Mouse (Mus musculus): ENCODE results near the gene Eif6. TPM values are rescaled to one million over a fixed set of nuclear protein-coding genes. Genes with fewer than 3 reads are reported as not detected.
A peak's percentile ranks its signal among the peaks of the same experiment; 100 is the strongest.

The Eif6 gene
- 155 and 163 TPM in 2 replicates for polyA plus RNA-seq (2015; fragmentation: Nextera tagmentation; extraction: Ambion mirVana)

DNA sequence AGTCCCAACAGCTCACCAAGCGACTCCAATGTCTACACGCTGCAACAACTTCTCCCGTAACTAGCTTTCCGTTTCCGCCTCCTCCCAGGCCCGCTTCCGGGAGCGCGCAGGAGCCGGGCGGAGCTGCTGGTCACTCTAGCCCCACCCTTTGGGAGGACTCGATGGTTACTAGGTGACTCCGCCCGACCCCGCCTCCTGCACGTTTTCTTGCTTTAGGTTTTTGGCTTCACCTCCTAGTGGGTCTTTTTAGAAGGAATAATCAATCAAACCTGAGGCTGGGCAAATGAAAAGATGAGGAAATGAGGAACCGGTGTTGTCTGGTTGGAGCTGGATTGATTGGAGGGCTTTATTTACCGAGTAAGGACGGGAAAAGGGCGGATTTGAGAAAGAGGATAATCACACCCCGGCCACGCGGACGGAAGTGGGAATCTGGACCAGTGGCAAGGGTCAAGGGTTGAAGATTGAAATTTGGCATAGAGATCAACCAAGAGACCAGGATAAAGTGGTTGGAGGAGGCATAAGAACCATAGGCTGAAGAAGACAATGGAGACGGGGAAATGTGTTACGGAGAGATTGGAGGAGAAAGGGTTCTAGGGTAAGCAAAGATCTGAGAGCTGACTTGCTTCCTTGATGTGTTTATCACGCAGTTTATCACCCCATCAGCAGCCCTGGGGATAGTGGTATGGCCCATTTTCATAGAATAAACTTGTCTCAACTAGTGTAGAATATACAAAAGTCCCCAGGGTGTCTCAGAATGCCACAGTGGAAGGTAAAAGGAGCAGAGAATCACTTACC lies at the start of gene Eif6:
Eif6 (minus strand) TSS at position 296 of the 795 bp plus-strand sequence.
- 2% methylated on average over 27 of the region's 27 CpGs for WGBS
- Histone ChIP-seq H3K9me3 (ENCODE audit: control insufficient read depth, low read length) (no peaks in the 10 kb centered on the region), H3K27ac (ENCODE audit: low read length) (peak within 1 kb of the TSS; percentile 89), H3K9ac (ENCODE audit: low read length) (peak within 1 kb of the TSS; percentile 90), H3K4me1 (replicated peaks; ENCODE audit: control insufficient read depth, insufficient read depth, low read length) (peaks cover 14% of the 10 kb centered on the region), H3K4me3 (ENCODE audit: low read length) (peak within 1 kb of the TSS; percentile 97), H3K27me3 (ENCODE audit: control insufficient read depth, insufficient read depth, low read depth, low read length) (no peaks in the 10 kb centered on the region), H3K36me3 (ENCODE audit: control insufficient read depth, insufficient read depth, low read length) (peaks cover 14% of the 10 kb centered on the region), H3K4me2 (ENCODE audit: low read depth, low read length) (peak within 1 kb of the TSS; percentile 91)
- ATAC-seq (ENCODE audit: low read depth) = peak; percentile 96

DNA sequence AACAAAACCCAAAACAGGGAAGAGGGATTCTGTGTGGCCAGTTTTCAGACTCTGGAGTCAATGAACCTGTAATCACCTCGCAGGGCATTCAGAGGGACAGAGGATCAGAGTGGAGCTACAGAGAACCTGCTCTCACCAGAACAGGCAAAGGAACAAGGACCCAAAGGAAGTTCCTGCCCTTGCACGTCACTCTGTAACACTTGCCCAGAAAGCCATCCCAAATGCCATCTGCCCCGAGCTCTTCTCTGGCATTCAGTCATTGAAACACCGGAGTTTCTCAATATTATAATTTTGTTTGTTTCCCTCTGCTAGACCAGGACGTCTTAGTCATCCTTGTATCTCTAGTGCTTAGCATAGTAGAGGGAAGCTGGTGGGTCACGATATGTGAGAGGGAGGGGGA lies 46.9 kb upstream of the Eif6 start:
- no peaks in the 10 kb centered on the region for H3K9me3 ChIP-seq (ENCODE audit: control insufficient read depth, low read length)
- peaks cover 12% of the 10 kb centered on the region for H3K36me3 ChIP-seq (ENCODE audit: control insufficient read depth, insufficient read depth, low read length)
- 56% methylated on average over 6 of the region's 6 CpGs for WGBS
- no peak overlapping the region for H3K9ac ChIP-seq (ENCODE audit: low read length)
- ATAC-seq (ENCODE audit: low read depth) = no peak
- H3K27ac ChIP-seq (ENCODE audit: low read length) = no peak overlapping the region
- no peak overlapping the region for H3K4me3 ChIP-seq (ENCODE audit: low read length)
- peaks cover 10% of the 10 kb centered on the region for H3K4me1 ChIP-seq (replicated peaks; ENCODE audit: control insufficient read depth, insufficient read depth, low read length)
- H3K27me3 ChIP-seq (ENCODE audit: control insufficient read depth, insufficient read depth, low read depth, low read length) = no peaks in the 10 kb centered on the region
- H3K4me2 ChIP-seq (ENCODE audit: low read depth, low read length) = no peak overlapping the region

DNA sequence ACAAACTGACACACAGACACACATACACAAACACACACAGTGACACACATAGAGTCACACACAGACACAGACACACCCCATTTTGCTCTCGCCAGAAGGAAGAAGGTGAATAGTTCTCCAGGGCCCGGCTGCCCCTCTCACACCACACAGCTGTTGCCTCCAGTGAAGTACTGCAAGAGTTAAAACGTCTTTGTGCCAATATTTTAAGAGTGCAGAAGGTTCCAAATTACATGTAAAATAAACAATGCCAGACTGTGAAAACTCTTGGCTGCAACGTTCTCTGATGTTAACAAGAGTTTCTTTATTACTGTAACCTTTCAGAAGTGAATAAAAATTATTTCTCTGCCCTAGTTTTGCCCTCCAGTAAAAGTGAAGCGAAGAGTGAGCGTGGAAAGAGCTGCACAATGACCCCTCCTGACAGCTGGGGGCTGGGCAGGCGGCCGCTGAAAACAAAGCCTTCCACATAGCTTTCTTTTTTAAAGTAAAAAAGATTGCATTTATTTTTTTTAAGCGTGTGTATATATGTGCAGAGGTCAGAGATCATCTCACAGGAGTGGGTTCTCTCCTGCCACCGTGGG lies 46.3 kb upstream of the Eif6 start:
- H3K4me2 ChIP-seq (ENCODE audit: low read depth, low read length) = no peak overlapping the region
- WGBS = 27% methylated on average over 10 of the region's 10 CpGs
- H3K4me1 ChIP-seq (replicated peaks; ENCODE audit: control insufficient read depth, insufficient read depth, low read length) = peaks cover 10% of the 10 kb centered on the region
- ATAC-seq (ENCODE audit: low read depth) = peak; percentile 73
- no peaks in the 10 kb centered on the region for H3K9me3 ChIP-seq (ENCODE audit: control insufficient read depth, low read length)
- no peaks in the 10 kb centered on the region for H3K27me3 ChIP-seq (ENCODE audit: control insufficient read depth, insufficient read depth, low read depth, low read length)
- peaks cover 14% of the 10 kb centered on the region for H3K36me3 ChIP-seq (ENCODE audit: control insufficient read depth, insufficient read depth, low read length)
- H3K9ac ChIP-seq (ENCODE audit: low read length) = no peak overlapping the region
- no peak overlapping the region for H3K4me3 ChIP-seq (ENCODE audit: low read length)
- no peak overlapping the region for H3K27ac ChIP-seq (ENCODE audit: low read length)

DNA sequence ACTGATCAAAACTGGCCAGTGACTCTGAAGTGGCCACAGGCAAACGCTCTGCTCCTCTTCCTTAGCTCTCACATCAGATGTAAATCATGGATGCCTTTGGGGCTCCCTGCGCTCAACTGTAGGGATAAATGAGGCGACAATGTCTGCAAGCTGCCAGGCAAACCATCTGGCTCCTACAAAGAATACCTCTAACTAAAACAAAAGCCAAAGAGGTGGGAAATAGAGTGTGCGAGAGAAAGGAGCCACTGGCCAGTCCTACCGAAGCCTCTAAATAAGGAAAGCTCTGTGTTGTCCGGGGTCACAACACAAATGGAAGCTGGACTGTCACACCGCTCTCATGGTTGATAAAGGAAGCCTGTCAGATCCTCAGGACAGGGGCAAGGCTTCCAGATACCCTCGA lies 45.8 kb upstream of the Eif6 start:
- Histone ChIP-seq H3K9me3 (ENCODE audit: control insufficient read depth, low read length) (no peaks in the 10 kb centered on the region), H3K4me1 (replicated peaks; ENCODE audit: control insufficient read depth, insufficient read depth, low read length) (peaks cover 10% of the 10 kb centered on the region), H3K9ac (ENCODE audit: low read length) (no peak overlapping the region), H3K36me3 (ENCODE audit: control insufficient read depth, insufficient read depth, low read length) (peaks cover 14% of the 10 kb centered on the region), H3K27me3 (ENCODE audit: control insufficient read depth, insufficient read depth, low read depth, low read length) (no peaks in the 10 kb centered on the region), H3K4me3 (ENCODE audit: low read length) (no peak overlapping the region), H3K27ac (ENCODE audit: low read length) (no peak overlapping the region), H3K4me2 (ENCODE audit: low read depth, low read length) (no peak overlapping the region)
- peak; percentile 32; the same call in 1 of the 2 replicates for ATAC-seq (ENCODE audit: low read depth)
- 61% methylated on average over 8 of the region's 8 CpGs for WGBS

DNA sequence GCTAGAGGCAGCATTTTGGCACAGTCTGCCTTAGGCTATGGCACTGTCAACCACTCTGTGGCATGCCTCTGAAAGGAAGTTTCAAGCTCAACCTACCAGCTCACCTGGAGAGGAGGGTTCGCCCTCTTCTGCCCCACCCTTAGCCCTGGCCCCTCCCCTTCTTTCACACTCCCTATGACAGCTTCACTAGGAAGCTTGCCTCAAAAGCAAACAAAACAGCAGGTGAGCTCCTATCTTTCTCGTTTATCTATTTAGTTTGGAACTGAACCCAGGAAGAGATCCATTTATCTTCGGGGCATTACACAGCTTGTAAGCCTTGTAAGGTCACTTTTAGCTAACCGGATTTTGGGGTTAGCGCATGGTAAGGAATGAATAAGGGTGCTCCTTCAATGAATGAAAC lies 43.0 kb upstream of the Eif6 start:
- WGBS = 58% methylated on average over 5 of the region's 5 CpGs
- peaks cover 8% of the 10 kb centered on the region; the same call in 1 of the 2 replicates for H3K36me3 ChIP-seq (ENCODE audit: control insufficient read depth, insufficient read depth, low read length)
- H3K27ac ChIP-seq (ENCODE audit: low read length) = no peak overlapping the region
- no peaks in the 10 kb centered on the region for H3K27me3 ChIP-seq (ENCODE audit: control insufficient read depth, insufficient read depth, low read depth, low read length)
- no peaks in the 10 kb centered on the region for H3K9me3 ChIP-seq (ENCODE audit: control insufficient read depth, low read length)
- H3K4me2 ChIP-seq (ENCODE audit: low read depth, low read length) = no peak overlapping the region
- no peak overlapping the region for H3K9ac ChIP-seq (ENCODE audit: low read length)
- ATAC-seq (ENCODE audit: low read depth) = no peak
- no peak overlapping the region for H3K4me3 ChIP-seq (ENCODE audit: low read length)
- peaks cover 10% of the 10 kb centered on the region for H3K4me1 ChIP-seq (replicated peaks; ENCODE audit: control insufficient read depth, insufficient read depth, low read length)

DNA sequence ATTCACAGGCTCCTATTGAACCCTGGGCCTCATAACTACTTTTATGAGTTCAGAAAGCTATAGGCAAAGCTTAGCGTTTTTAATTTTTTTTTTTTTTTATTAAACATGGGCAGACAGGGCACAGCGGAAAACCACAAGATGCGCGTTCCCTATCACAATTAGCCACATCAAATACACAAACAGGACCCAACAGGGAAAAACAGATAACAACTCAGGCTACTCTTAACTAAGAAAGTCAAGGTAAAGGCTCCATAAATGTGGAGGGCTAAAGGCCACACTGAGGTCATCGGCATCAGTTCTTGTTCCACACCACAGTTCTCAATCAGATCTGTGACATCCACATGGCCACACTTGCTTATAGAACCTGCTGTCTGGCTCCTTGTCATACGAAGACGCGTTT lies 41.6 kb upstream of the Eif6 start:
- peaks cover 6% of the 10 kb centered on the region for H3K4me1 ChIP-seq (replicated peaks; ENCODE audit: control insufficient read depth, insufficient read depth, low read length)

DNA sequence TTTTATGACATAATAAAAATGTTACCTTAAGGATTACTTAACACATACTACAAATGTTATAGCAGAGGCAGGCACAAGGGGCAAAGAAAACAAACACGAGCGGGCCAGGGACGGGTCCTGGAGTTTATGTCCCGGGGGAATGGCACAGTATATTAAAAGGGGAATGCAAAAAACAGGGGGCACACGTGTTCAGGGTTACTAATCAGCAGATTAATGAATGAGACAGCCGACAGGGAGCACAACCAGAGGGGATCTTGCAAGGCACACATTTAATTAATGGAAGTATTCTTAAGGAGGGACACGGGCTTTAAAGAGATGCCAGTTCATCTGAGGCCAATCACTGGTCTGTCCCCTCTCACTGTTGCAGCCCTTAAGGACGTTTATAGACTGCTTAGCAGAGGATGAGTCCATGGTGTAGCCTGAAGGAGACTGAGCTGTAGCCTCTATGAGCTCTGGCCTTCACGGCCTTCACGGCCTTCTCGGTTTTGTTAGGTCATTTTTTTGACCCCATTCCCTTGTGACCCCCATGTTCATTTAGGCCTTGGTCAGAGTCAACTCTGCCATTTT lies 36.7 kb upstream of the Eif6 start:
- Histone ChIP-seq H3K4me2 (ENCODE audit: low read depth, low read length) (no peak overlapping the region), H3K4me1 (replicated peaks; ENCODE audit: control insufficient read depth, insufficient read depth, low read length) (peaks cover 4% of the 10 kb centered on the region; the same call in 1 of the 2 replicates), H3K36me3 (ENCODE audit: control insufficient read depth, insufficient read depth, low read length) (no peaks in the 10 kb centered on the region), H3K4me3 (ENCODE audit: low read length) (no peak overlapping the region), H3K27ac (ENCODE audit: low read length) (no peak overlapping the region), H3K9ac (ENCODE audit: low read length) (no peak overlapping the region), H3K27me3 (ENCODE audit: control insufficient read depth, insufficient read depth, low read depth, low read length) (no peaks in the 10 kb centered on the region), H3K9me3 (ENCODE audit: control insufficient read depth, low read length) (no peaks in the 10 kb centered on the region)
- WGBS = 58% methylated on average over 11 of the region's 11 CpGs
- no peak for ATAC-seq (ENCODE audit: low read depth)

More for the DNA sequence above, 41.6 kb upstream of the Eif6 start:
- Histone ChIP-seq H3K9me3 (ENCODE audit: control insufficient read depth, low read length) (no peaks in the 10 kb centered on the region), H3K27ac (ENCODE audit: low read length) (no peak overlapping the region), H3K4me3 (ENCODE audit: low read length) (no peak overlapping the region), H3K36me3 (ENCODE audit: control insufficient read depth, insufficient read depth, low read length) (peaks cover 6% of the 10 kb centered on the region; the same call in 1 of the 2 replicates), H3K27me3 (ENCODE audit: control insufficient read depth, insufficient read depth, low read depth, low read length) (no peaks in the 10 kb centered on the region), H3K9ac (ENCODE audit: low read length) (no peak overlapping the region), H3K4me2 (ENCODE audit: low read depth, low read length) (no peak overlapping the region)
- no peak for ATAC-seq (ENCODE audit: low read depth)
- 94% methylated on average over 8 of the region's 8 CpGs for WGBS

DNA sequence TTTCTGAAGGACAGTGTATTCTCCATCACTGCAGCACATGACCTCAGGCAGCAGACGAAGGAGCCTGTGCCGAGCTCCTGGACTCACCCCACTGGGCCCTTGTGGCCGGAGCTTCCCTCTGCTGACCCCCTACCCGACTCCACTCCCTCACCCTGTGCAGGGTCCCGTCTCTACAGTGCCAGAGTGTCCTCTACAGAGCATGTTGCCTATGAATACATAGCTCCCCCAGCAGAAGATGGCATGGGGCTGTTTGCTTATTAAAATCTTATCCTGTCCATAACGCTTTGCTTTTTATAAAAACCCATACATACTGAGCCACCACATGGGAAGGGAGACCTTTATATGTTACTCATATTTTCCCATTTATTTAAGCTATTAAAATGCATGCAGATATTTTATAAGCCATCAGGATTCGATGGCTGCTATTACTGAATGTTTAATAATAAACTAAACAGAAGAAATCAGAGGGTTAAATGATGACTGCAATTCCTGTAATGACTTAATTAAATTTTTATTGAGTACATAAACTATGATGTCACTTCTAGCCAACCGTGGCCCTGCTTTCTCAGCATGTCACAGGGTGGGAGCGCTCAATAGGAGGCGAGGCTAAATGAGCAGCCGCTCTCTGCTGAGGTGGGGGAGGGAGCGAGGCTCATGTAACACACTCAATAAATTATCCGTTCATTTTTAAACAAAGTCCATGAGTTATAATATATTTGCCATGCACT lies 36.0 kb upstream of the Eif6 start:
- WGBS = 64% methylated on average over 13 of the region's 13 CpGs
- Histone ChIP-seq H3K4me3 (ENCODE audit: low read length) (no peak overlapping the region), H3K36me3 (ENCODE audit: control insufficient read depth, insufficient read depth, low read length) (no peaks in the 10 kb centered on the region), H3K4me1 (replicated peaks; ENCODE audit: control insufficient read depth, insufficient read depth, low read length) (peaks cover 4% of the 10 kb centered on the region; the same call in 1 of the 2 replicates), H3K27ac (ENCODE audit: low read length) (no peak overlapping the region), H3K9ac (ENCODE audit: low read length) (no peak overlapping the region), H3K4me2 (ENCODE audit: low read depth, low read length) (no peak overlapping the region), H3K9me3 (ENCODE audit: control insufficient read depth, low read length) (no peaks in the 10 kb centered on the region), H3K27me3 (ENCODE audit: control insufficient read depth, insufficient read depth, low read depth, low read length) (no peaks in the 10 kb centered on the region)
- peak; percentile 64; the same call in 1 of the 2 replicates for ATAC-seq (ENCODE audit: low read depth)

DNA sequence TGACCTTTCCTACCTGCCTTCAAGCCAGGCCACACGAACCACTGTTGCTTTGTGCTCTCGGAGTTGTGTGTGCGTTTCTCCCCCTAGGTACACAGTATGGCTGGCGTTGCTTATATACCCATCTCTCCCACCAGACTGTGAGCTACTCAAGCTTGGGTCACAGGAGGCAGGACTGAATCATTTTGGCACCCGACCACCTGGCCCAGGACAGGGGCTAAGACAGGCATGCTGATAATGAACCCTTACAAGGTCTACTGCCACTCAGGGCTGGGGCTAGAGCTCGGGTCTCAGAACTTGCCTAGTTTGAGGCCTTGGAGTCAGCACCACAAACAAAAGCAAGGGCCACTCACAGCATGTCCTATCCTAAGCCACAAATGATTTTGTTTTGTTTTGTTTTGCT lies 34.9 kb upstream of the Eif6 start:
- Histone ChIP-seq H3K9me3 (ENCODE audit: control insufficient read depth, low read length) (no peaks in the 10 kb centered on the region), H3K4me2 (ENCODE audit: low read depth, low read length) (no peak overlapping the region), H3K27ac (ENCODE audit: low read length) (no peak overlapping the region), H3K4me3 (ENCODE audit: low read length) (no peak overlapping the region), H3K27me3 (ENCODE audit: control insufficient read depth, insufficient read depth, low read depth, low read length) (no peaks in the 10 kb centered on the region), H3K36me3 (ENCODE audit: control insufficient read depth, insufficient read depth, low read length) (peaks cover 2% of the 10 kb centered on the region; the same call in 1 of the 2 replicates), H3K9ac (ENCODE audit: low read length) (no peak overlapping the region), H3K4me1 (replicated peaks; ENCODE audit: control insufficient read depth, insufficient read depth, low read length) (peaks cover 4% of the 10 kb centered on the region; the same call in 1 of the 2 replicates)
- ATAC-seq (ENCODE audit: low read depth) = no peak
- WGBS = 86% methylated on average over 6 of the region's 6 CpGs

All from lung, embryonic 16.5 days (tissue).